Mouse (Mus musculus) cerebellum, adult 2 months (tissue): Measurements from ENCODE around the gene Fam241b. TPM values are rescaled to one million over a fixed set of nuclear protein-coding genes. Genes with fewer than 3 reads are reported as not detected.
"Not testable (repeated sequence)": the region's sequence is repeated elsewhere in the genome, so short reads cannot be mapped to it uniquely, and the experiment has no call there.

ENCODE experiments used
- DNase-seq, 2 experiments: peaks; one replicate each; pipeline ENCODE4 v3.0.0; 2021
- H3K27ac ChIP-seq: fragments of 200-500 bp; 2 replicates; pipeline ENCODE4 v1.5.1; 2012; ENCODE audit warnings: low read length, control low read depth, inconsistent platforms; ENCODE audit not compliant: insufficient read depth
- H3K27me3 ChIP-seq: fragments of 200-500 bp; 2 replicates; pipeline ENCODE4 v1.6.1; 2012; ENCODE audit warnings: inconsistent platforms, mild to moderate bottlenecking, low read length, moderate library complexity; ENCODE audit not compliant: control insufficient read depth, insufficient read depth
- H3K4me1 ChIP-seq: fragments of 200-500 bp; 2 replicates; pipeline ENCODE4 v1.6.1; 2011; ENCODE audit warnings: low read length; ENCODE audit not compliant: control insufficient read depth, insufficient read depth
- H3K4me3 ChIP-seq: fragments of 200-500 bp; replicated peaks from 2 replicates; pipeline ENCODE3; 2011; ENCODE audit warnings: mild to moderate bottlenecking, low read depth, low read length, control low read depth; ENCODE audit not compliant: insufficient read depth
- CTCF ChIP-seq: fragments of 200-500 bp; IDR thresholded peaks from 2 replicates; pipeline ENCODE4 v1.5.1; 2011; ENCODE audit warnings: low read depth, mild to moderate bottlenecking, control low read depth, low read length, moderate library complexity, borderline replicate concordance; ENCODE audit not compliant: insufficient read depth
- POLR2A ChIP-seq: fragments of 200-500 bp; IDR thresholded peaks from 2 replicates; pipeline ENCODE4 v1.6.1; 2011; ENCODE audit warnings: low read length, control low read depth, borderline replicate concordance; ENCODE audit not compliant: insufficient read depth
- WGBS: fragments of 180-500 bp; shearing (Covaris S2); methylation state at CpG from one replicate; pipeline ENCODE4 v1.1.7; 2018; 5-methylcytosine and 5-hydroxymethylcytosine counted together
- polyA plus RNA-seq: library from polyadenylated mRNA; depleted of rRNA; stranded (reverse); fragments of >200 nt; gene quantifications from 2 replicates; pipeline ENCODE4 v1.2.3, GENCODE M21; 2012

The Fam241b gene
- polyA plus RNA-seq, 1 experiment, result 71.8 TPM

DNA sequence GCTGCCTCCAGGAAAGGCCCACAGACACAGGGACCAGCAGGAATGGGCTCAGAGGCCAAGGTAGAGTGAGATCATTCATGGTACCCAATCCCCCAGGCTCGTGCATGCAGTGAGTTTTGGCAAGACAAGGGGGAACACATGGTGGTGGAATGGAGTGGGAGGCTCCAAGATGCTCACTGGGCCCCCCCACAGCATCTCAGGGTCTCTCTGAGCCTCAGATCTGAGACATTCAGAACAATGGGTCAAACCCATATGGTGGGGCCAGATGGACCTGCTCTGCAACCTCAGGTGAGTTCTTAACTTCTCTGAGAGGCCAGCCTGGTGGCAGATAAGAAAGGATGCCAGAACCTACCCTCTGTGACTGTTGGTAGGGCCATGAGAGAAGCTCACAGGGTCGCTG lies 57.7 kb downstream of the Fam241b start:
- TF ChIP-seq POLR2A (no peak), CTCF (no peak)
- Histone ChIP-seq H3K27me3 (no peaks in the 10 kb centered on the region), H3K4me3 (no peak overlapping the region), H3K27ac (no peak overlapping the region), H3K4me1 (peaks cover 14% of the 10 kb centered on the region)
- DNase-seq, result peak in 1 of 2 experiments; percentile 36
- 53% methylated on average over 2 of the region's 2 CpGs for WGBS

DNA sequence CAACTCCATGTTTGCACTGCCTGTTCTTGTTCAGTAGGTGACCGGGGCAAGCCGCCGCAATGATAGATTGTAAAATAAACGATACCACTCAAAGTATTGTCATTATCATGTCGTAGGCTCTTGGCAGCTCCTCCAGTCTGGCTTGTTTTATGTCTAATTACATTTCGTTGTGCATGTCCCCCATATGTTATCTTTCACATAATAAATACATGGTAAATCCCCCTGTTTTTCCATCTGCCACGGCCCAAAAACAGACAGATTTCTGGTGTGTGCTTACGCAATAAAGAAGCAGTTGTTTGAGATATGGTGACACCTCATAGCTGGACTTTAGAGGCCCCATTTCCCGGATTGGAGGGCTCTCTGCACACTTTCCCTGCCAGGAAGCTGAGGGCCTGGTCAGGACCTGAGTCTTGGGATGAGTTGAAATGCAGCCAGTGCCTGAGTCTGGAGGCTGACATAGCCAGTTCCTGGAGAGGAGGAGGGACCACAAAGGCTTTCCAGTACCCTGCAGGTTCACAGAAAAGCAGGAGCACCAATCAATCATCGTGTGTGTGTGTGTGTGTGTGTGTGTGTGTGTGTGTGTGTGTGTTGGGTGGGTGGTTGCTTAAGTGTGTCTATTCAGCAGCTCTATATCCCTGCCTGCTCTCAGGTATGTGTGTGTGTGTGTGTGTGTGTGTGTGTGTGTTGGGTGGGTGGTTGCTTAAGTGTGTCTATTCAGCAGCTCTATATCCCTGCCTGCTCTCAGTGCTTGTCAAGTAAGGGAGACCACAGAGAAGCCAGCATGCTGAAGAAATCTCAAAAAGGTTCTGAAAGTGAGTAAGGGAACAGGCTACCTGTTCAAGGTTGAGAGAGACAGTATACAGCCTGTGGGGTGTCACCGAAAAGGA lies 67.2 kb downstream of the Fam241b start:
- H3K27me3 ChIP-seq, result no peaks in the 10 kb centered on the region
- no peaks in the 10 kb centered on the region; the same call in 1 of the 2 replicates for H3K4me1 ChIP-seq
- TF ChIP-seq CTCF (no peak), POLR2A (no peak)
- no peak for DNase-seq
- no peak overlapping the region for H3K27ac ChIP-seq
- no peak overlapping the region for H3K4me3 ChIP-seq
- WGBS, result 70% methylated on average over 11 of the region's 11 CpGs

DNA sequence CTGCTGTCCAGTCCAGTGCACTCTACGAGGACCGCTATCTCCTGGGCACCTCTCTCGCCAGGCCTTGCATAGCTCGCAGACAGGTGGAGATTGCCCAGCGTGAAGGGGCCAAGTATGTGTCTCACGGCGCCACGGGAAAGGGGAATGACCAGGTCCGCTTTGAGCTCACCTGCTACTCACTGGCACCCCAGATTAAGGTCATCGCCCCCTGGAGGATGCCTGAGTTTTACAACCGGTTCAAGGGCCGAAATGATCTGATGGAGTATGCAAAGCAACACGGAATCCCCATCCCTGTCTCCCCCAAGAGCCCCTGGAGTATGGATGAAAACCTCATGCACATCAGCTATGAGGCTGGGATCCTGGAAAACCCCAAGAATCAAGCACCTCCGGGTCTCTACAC lies 72.4 kb downstream of the Fam241b start:
- H3K4me3 ChIP-seq, H3K27ac ChIP-seq, DNase-seq, H3K27me3 ChIP-seq: not testable (repeated sequence)
- H3K4me1 ChIP-seq, result peaks cover 26% of the 10 kb centered on the region
- WGBS, result 87% methylated on average over 14 of the region's 14 CpGs

DNA sequence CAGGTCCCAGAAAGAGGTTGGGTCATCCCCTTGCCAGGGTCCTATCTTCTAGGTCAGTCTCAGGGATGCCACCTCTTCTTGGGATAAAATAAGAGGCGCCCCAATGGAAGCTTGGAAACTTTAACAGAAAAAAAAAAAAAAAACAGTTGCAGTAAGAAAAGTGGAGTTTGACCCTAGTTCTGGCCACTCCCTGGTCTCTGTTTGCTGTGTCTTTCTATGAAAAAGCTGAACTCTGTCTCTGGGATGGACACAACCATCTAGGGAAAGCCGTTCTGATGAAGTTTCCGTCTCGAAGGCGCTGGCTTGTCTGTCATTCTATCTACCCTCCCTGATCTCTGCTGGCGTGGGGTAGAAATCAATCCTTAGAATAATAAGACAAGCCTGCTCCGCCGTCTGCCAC lies 73.1 kb downstream of the Fam241b start:
- TF ChIP-seq POLR2A (no peak), CTCF (no peak)
- peaks cover 32% of the 10 kb centered on the region for H3K4me1 ChIP-seq
- no peak for DNase-seq
- 71% methylated on average over 8 of the region's 8 CpGs for WGBS
- H3K27ac ChIP-seq, result no peak overlapping the region
- no peaks in the 10 kb centered on the region for H3K27me3 ChIP-seq
- no peak overlapping the region for H3K4me3 ChIP-seq

DNA sequence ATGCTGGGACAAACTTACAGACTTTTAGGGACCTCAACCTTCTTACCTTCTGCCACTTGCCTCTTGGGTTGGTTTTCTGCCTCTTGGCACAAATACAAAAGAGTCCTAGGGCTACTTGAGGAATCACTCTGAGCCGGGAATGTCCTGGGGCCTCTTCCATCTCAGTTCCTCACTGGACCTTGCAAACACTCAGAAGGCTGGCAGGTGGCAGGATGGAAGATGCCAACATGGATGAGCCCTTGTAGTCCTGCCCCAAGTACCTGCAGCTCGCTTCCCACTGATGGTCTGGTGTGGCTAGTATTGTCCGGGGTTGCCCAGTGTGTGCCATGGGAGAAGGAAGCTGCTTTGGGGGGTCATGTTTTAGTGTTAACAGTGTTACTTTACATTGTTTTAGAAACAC lies 73.8 kb downstream of the Fam241b start:
- Histone ChIP-seq H3K4me1 (peaks cover 33% of the 10 kb centered on the region), H3K27me3 (no peaks in the 10 kb centered on the region), H3K27ac (no peak overlapping the region), H3K4me3 (no peak overlapping the region)
- WGBS, result 34% methylated on average over 3 of the region's 3 CpGs
- DNase-seq, result peak in 1 of 2 experiments; percentile 61
- no peak for TF ChIP-seq POLR2A
- TF ChIP-seq CTCF, result no peak

DNA sequence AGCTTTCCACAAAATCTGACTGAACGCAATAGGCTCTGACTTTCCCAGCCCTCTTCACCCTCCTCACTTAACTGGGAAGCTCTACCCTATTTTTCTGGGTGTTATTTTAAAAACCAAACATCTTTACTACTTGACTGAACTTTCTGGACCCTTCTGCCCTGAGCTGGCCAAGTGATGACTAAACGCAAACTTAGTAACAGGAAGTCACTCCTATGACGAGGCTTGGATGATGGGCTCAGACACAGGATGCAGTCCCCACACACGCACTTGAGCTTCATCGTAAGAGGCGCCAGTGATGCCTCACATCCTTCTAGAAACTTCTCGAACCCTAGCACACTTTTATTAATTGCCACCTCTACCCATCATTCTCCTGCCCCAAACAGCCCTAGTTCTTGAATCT lies 74.3 kb downstream of the Fam241b start:
- no peak for TF ChIP-seq CTCF
- H3K27ac ChIP-seq, result no peak overlapping the region
- no peak for DNase-seq
- H3K27me3 ChIP-seq, result no peaks in the 10 kb centered on the region
- no peak overlapping the region for H3K4me3 ChIP-seq
- 93% methylated on average over 7 of the region's 7 CpGs for WGBS
- peaks cover 33% of the 10 kb centered on the region for H3K4me1 ChIP-seq

DNA sequence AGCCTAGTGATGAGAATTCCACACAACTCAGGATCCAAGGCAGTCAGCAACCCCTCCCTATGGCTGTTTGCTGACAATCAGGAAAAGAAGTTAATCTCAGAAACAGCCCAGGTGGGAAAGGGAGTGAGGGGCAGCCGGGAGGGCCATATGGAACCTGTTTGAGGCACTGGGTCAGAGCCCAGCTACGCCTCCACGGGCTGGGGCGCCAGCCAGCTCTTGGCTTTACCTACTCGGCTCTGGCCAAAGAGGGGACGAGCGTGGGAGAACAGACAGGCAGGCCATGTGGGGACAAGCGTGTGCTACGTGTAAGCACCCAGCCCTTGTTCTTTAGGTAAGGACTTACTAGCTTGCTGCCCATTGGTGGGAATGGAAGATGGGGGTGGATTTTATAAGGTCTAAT lies 75.2 kb downstream of the Fam241b start:
- Histone ChIP-seq H3K4me1 (peaks cover 33% of the 10 kb centered on the region), H3K27ac (peak overlapping the region; percentile 74), H3K4me3 (no peak overlapping the region), H3K27me3 (no peaks in the 10 kb centered on the region)
- TF ChIP-seq CTCF (no peak), POLR2A (no peak)
- peak; percentile 86 to 94 for DNase-seq
- WGBS, result 19% methylated on average over 9 of the region's 9 CpGs

DNA sequence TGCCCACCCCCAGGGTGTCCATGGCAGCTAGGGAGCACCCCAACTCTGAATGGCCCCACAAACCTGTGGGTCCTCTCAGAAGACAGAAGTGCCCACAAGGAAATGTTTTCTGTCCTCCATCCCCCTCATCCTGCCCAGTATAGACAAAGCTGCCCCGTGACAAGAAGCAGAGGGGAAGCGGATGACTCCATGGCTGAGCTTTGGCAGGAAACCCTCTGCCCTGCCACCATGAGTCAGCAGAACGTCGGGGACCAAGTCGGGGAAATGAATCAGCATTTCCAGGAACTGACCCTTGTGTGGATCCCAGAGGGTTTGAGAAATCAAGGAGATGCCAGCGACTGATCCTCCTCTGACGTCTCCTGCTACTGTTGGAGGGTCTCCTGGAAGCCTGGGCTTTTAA lies 77.5 kb downstream of the Fam241b start:
- 64% methylated on average over 7 of the region's 7 CpGs for WGBS
- no peaks in the 10 kb centered on the region for H3K27me3 ChIP-seq
- no peak overlapping the region for H3K27ac ChIP-seq
- TF ChIP-seq CTCF (no peak), POLR2A (no peak)
- DNase-seq, result no peak
- peaks cover 33% of the 10 kb centered on the region for H3K4me1 ChIP-seq
- no peak overlapping the region for H3K4me3 ChIP-seq

DNA sequence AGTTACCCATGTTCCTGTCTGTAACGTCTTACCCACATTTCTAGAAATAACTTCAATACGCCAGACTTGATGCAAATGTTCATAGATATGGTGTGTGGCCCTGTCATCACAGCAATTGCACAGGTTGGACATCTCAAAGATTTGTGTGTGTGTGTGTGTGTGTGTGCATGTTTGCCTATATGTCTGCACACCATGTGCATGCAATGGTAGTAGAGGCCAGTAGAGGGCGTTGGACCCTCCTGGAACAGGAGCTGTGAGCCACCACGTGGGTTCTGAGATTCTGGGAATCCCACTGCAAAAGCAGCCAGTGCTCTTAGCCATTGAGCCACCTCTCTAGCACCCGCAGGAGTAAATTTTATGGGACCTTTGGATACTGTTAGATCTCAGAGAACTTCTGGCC lies 80.9 kb downstream of the Fam241b start:
- Histone ChIP-seq H3K27me3 (no peaks in the 10 kb centered on the region), H3K4me1 (peaks cover 13% of the 10 kb centered on the region), H3K4me3 (no peak overlapping the region), H3K27ac (no peak overlapping the region)
- DNase-seq, result no peak
- WGBS, result 75% methylated on average over 5 of the region's 5 CpGs
- no peak for TF ChIP-seq POLR2A
- TF ChIP-seq CTCF, result no peak
